Mouse (Mus musculus) bone marrow, adult 2 months (tissue): ENCODE results near the gene Arhgap30. TPM values are rescaled to one million over a fixed set of nuclear protein-coding genes. Genes with fewer than 3 reads are reported as not detected.

Source experiments
- H3K27ac ChIP-seq: fragments of 200-500 bp; 2 replicates; pipeline ENCODE4 v1.5.1; 2012; ENCODE audit warnings: low read depth, mild to moderate bottlenecking, control low read depth, inconsistent platforms, low read length; ENCODE audit not compliant: control insufficient read depth, poor library complexity, insufficient read depth
- H3K4me1 ChIP-seq: fragments of 200-500 bp; 2 replicates; pipeline ENCODE4 v1.6.1; 2011; ENCODE audit warnings: low read length; ENCODE audit not compliant: control insufficient read depth, insufficient read depth
- H3K4me3 ChIP-seq: fragments of 200-500 bp; replicated peaks from 2 replicates; pipeline ENCODE3; 2011; ENCODE audit warnings: mild to moderate bottlenecking, low read depth, low read length, control low read depth; ENCODE audit not compliant: control insufficient read depth
- CTCF ChIP-seq: fragments of 200-500 bp; IDR thresholded peaks from 2 replicates; pipeline ENCODE4 v1.5.1; 2011; ENCODE audit warnings: low read length, control low read depth; ENCODE audit not compliant: control insufficient read depth, insufficient read depth
- POLR2A ChIP-seq: fragments of 200-500 bp; IDR thresholded peaks from 2 replicates; pipeline ENCODE4 v1.6.1; 2011; ENCODE audit warnings: low read depth, mild to moderate bottlenecking, control low read depth, low read length, borderline replicate concordance; ENCODE audit not compliant: control insufficient read depth
- WGBS: fragments of 180-500 bp; shearing (Covaris S2); methylation state at CpG from one replicate; pipeline ENCODE4 v1.1.7; 2018; 5-methylcytosine and 5-hydroxymethylcytosine counted together
- polyA plus RNA-seq: library from polyadenylated mRNA; stranded (reverse); fragments of >200 nt; gene quantifications from 2 replicates; pipeline ENCODE4 v1.2.4, GENCODE M21; 2011; ENCODE audit warnings: low replicate concordance; ENCODE audit not compliant: missing spikeins, insufficient read depth, insufficient read length

The Arhgap30 gene
- polyA plus RNA-seq, 1 experiment = 72.9 TPM

DNA sequence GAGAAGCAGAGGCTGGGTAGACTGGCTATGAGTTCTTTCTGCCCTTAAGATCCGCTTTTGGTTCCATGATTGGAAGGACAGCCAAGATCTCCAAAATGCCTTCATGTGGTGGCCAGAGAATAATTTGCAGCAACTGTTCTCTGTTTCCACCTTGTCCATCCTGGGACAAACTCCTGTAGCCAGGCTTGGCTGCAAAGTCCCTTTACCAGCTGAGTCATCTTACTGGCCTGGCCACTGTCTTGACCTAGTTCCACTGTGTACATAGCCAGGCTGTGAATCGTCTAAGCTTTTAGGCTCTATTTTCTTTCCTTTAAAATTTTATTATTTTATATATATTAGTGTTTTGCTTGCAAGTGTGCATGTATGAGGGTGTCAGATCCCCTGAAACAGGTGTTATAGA lies 39.5 kb upstream of the Arhgap30 start:
- TF ChIP-seq CTCF = no peak
- TF ChIP-seq POLR2A = no peak
- H3K4me1 ChIP-seq = no peaks in the 10 kb centered on the region; the same call in 1 of the 2 replicates
- no peak overlapping the region for H3K27ac ChIP-seq
- no peak overlapping the region for H3K4me3 ChIP-seq
- 77% methylated on average over 2 of the region's 2 CpGs for WGBS

DNA sequence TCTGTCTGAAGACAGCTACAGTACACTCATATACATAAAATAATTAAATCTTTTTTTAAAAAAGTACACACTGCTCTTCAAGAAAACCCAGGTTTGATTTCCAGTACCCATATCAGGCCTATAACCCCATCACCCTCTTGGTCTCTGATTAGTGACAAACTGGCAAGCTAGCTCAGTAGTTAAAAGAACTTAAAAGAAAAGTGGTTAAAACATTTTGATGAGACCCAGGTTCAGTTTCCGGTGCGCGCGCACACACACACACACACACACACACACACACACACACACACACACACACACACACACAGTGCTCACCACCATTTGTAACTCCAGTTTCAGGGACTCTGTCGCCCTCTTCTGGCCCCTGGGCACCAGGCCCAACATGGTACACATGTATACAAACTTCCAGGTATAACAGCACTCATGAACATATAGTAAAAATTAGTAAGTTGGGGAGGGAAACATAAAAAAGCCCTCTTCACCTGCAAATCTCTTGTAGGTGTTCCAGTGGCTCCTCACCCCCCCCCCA lies 32.9 kb upstream of the Arhgap30 start:
- H3K27ac ChIP-seq = no peak overlapping the region
- H3K4me3 ChIP-seq = no peak overlapping the region
- H3K4me1 ChIP-seq = no peaks in the 10 kb centered on the region; the same call in 1 of the 2 replicates
- TF ChIP-seq CTCF = peak; percentile 77
- no peak for TF ChIP-seq POLR2A
- 69% methylated on average over 5 of the region's 5 CpGs for WGBS

DNA sequence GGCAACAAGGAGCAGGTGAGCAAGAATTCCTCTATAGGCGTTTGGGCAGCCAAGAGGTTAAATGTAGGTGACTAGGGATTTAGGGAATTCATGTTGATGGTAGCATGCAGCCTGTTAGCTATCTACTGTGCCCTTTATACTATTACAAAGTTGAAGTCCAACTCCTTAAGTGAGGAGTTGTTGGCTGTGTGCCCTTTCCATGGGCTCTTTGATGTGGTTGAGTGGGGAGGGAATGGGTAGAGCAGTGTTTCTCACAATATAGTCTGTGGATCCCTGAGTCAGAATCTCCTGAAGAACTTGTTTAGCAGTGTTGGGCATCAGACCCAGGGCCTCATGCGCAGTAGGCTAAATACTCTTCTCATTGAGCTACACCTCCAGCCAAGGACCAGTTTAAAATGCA lies 31.9 kb upstream of the Arhgap30 start:
- Histone ChIP-seq H3K4me3 (no peak overlapping the region), H3K4me1 (no peaks in the 10 kb centered on the region; the same call in 1 of the 2 replicates), H3K27ac (no peak overlapping the region)
- no peak for TF ChIP-seq POLR2A
- no peak for TF ChIP-seq CTCF
- 80% methylated on average over 2 of the region's 2 CpGs for WGBS

DNA sequence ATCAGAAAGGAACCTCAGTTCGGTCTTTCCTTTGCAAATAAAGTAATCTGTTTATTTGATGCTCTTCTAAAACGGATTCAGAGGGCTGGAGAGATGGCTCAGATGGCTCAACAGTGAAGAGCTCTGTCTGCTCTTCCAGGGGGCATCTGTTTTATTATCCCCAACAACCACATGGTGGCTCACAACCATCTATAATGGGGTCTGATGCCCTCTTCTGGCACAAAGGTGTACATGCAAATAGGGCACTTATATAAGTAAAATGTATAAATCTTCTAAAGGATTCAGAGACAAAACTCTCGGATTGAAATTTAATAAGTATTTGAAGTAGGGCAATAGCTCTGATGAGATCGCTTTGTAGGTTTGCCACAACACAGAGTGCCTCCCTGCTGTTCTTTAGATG lies 30.3 kb upstream of the Arhgap30 start:
- WGBS = 59% methylated on average over 4 of the region's 4 CpGs

DNA sequence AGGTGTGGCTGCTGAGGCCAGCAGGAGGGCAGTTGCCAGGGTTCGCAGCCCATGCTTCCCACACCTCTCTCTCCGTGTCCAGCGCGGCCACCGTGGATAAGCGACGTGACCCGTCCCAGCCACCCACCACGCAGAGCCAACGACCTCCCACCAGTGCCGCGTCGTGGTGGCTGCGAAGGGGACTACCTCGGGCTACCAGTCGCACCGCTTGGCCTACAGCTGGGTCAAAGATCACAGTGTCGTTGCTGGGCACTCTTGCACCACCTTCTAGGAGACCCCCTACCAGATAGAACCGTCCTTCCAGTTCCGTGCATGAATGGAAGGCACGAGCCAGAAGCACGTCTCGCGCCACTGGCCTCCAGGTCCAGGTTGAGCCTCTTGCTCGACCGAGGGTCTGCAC lies 28.5 kb upstream of the Arhgap30 start:
- Histone ChIP-seq H3K4me1 (no peaks in the 10 kb centered on the region; the same call in 1 of the 2 replicates), H3K4me3 (peak overlapping the region; percentile 77), H3K27ac (no peak overlapping the region)
- TF ChIP-seq CTCF = no peak
- TF ChIP-seq POLR2A = 0 out of 2 replicates have a peak, but pooled peaks have one; percentile 13
- WGBS = 15% methylated on average over 26 of the region's 26 CpGs

More for the DNA sequence above, 30.3 kb upstream of the Arhgap30 start:
- Histone ChIP-seq H3K27ac (no peak overlapping the region), H3K4me3 (no peak overlapping the region), H3K4me1 (no peaks in the 10 kb centered on the region; the same call in 1 of the 2 replicates)
- TF ChIP-seq CTCF (0 out of 2 replicates have a peak, but pooled peaks have one; percentile 11), POLR2A (no peak)

DNA sequence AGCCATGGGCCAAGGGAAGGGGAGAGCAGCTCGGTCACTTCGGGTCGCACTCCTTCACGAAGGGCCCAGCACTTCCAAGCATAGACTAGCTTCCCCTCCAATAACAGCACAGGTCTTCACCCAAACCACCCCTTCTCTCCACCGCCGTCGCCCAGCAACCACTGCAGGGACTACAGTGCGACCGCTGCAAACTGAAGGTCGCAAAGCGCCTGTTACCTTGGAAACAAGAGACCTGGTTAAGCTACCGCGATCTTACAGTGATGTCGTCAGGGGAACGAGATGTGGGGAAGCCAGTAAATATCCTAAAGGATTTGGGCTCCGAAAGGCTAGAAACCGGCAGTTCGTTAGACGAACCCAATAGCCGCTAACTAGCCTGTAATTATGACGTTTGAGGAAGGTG lies 28.1 kb upstream of the Arhgap30 start, which contains the start of gene Klhdc9:
Gene Klhdc9 (minus strand): TSS at position 143 of the 400 bp plus-strand sequence.
- WGBS = 1% methylated on average over 21 of the region's 21 CpGs
- no peak for TF ChIP-seq CTCF
- 0 out of 2 replicates have a peak, but pooled peaks have one; percentile 20 for TF ChIP-seq POLR2A
- no peak within 1 kb of the TSS for H3K27ac ChIP-seq
- H3K4me3 ChIP-seq = peak within 1 kb of the TSS; percentile 77
- H3K4me1 ChIP-seq = no peaks in the 10 kb centered on the region; the same call in 1 of the 2 replicates

DNA sequence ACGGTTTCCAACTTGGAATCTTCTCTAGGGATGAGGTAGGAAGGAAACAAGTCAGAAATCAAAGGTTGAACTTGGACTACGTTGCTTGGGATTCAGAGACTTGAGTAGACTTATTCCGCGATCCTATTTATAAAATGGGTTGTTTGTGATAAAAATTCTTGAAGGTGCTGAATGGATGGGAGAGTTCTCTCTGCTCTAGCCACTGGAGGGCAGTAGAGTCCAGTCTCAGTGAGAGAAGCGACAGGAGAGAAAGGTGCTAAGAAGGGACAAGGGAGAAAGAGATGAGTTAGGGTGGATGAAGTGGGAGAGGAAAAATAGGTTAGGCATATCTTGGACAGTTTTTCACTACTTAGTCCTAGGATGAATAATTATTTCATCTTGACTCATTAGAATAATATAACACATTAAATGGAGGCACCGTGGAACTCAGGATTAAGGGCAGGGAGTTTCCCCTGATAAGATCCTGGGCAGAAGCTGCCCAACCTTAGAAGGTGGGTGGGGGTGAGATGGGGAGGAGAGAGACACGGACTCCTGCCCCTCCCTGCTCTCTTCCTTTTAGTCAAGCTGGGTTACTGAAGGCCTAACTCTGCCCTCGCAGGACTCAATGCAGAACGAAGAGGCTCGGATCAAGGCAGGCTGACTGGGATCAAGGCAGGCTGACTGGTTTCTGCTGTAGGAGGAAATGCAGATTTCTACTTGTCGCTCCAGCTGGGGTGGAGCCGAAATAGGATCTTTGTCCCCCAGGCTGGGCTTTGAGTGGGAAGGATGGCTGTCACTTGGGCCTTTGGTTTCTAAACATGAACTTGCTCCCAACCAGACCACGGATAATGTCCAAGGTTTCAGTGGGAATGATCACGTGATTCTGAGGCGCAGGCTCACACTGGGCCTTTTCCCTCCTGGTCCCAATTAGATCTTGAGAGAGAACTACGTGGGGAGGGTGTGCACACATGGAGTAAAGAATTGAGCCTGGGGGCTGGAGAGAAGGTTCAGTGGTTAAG lies 27.3 kb upstream of the Arhgap30 start:
- Histone ChIP-seq H3K4me1 (peaks cover 2% of the 10 kb centered on the region; the same call in 1 of the 2 replicates), H3K27ac (no peak overlapping the region), H3K4me3 (peak overlapping the region; percentile 77)
- WGBS = 46% methylated on average over 16 of the region's 16 CpGs
- TF ChIP-seq CTCF (peak; percentile 87), POLR2A (no peak)

DNA sequence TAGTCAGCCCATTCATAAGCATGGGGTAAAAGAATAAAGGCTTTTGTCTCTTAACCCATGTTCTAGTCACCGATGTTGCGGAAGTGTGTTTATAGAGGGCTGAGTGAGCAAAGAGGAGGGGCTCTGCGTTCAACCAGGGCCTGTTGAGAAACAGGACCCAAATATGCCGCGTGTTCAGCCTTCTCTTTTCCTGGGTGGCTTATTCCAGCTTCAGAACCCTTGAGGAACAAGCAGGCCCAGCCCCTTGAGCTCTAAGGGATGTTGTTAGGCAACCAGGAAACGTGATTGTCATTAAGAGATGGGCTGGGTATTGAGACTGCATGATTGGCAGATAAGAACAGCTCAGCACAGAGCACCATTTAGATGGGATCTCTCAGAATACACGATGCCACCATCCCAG lies 22.8 kb upstream of the Arhgap30 start:
- 47% methylated on average over 7 of the region's 7 CpGs for WGBS
- Histone ChIP-seq H3K4me3 (no peak overlapping the region), H3K4me1 (peaks cover 2% of the 10 kb centered on the region; the same call in 1 of the 2 replicates)

More for the DNA sequence above, 22.8 kb upstream of the Arhgap30 start:
- no peak for TF ChIP-seq POLR2A
- TF ChIP-seq CTCF = no peak
- no peak overlapping the region for H3K27ac ChIP-seq
